Mouse (Mus musculus): ENCODE data around the gene Litaf. TPM values are rescaled to one million over a fixed set of nuclear protein-coding genes. Genes with fewer than 3 reads are reported as not detected.

Litaf gene
- total and polyA plus RNA-seq, 3 experiments = 25.7 to 50.1 TPM; not detected in 1

DNA sequence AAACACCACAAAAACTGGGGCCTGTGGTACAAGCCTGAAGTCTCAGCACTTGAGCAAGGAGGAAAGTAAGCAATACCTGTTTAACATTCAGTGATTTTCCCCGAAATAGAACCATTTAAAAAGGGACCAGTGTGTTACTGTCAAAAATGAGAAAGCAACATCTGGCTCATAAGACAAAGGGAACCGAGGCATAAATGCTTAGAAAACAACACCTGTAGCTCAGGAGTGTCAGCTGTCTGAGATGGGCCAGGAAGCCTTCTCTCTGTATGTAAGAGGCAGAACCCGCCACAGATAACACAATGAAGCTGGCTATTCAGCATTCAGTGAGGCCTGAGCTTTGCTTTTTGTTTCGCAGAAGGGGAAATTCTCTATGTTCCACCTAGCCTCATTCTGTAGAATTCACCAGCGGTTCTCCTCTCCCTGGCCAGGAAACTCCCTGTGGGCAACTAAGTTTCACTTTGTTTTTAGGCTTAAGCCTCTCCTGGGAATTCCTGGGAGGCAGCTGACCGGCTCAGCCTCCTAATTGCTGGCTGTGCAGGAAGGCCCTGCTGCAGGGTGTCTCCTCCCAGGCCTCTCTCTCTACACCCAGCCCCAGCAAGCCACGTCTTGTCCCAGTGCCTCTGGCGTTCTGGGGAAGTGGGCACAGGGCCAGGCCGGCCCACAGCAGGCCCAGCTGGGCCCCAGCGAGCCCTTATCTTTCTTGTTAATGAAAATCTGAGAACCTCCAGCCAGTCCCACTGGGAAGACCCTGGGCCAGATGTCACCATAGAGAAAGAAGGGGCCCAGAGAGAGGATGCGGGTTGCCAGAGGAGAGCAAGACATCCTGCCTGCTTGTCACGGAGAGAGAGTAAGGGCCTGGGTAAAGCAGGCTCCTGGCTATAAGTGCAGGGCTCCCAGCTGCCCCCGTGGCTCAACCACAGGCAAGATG lies 2.9 kb downstream of the Litaf start (continued):
- TF ChIP-seq HCFC1 (IDR thresholded peaks at IDR 0.05; ENCODE audit: low read depth, low read length) = no peak
- TF ChIP-seq KAT2A (conservative IDR thresholded peaks at IDR 0.05; ENCODE audit: low read depth, low read length) = no peak
- no peak for TF ChIP-seq JUND (IDR thresholded peaks at IDR 0.05; ENCODE audit: low read depth, low read length)
- TF ChIP-seq POLR2A (IDR thresholded peaks at IDR 0.05; ENCODE audit: control insufficient read depth in 1 of 2, insufficient read depth in 1 of 2, low read depth in 1 of 2, low read length in 2 of 2, poor library complexity in 1 of 2) = no peak

DNA sequence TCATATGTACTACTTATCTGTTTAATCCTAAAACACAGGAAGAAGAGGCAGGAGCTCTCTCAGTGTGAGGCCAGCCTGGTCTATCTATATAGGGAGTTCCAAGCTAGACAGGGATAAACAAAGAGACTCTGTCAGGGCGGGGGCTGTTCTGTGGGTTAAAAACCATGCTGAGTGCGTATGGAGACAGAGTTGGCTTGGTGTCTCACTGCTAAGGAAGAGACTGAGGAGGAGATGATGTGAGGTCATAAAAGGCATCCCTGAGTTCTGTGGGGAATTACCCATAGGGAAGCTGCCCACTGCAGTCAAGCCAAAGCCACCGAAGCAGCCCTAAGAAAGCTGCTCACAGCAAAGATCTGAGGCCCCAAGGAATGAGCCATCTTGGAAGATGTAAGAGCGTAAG lies 5.3 kb downstream of the Litaf start, which contains the start of gene Snn:
TSS of gene Snn (plus strand) at position 301 of the 400 bp plus-strand sequence.
- H3K27me3 ChIP-seq (ENCODE audit: control insufficient read depth in 1 of 2, insufficient read depth in 2 of 2, low read length in 2 of 2) = peaks cover 0 to 10% of the 10 kb centered on the region in 2 experiments; a peak in 1 of 4 replicates
- DNase-seq (ENCODE audit: low read depth, low spot score) = no peak
- H3K9ac ChIP-seq (ENCODE audit: control insufficient read depth, low read depth, low read length, poor library complexity, severe bottlenecking) = no peak within 1 kb of the TSS
- H3K79me2 ChIP-seq (ENCODE audit: control insufficient read depth, insufficient read depth, low read length, poor library complexity) = no peaks in the 10 kb centered on the region
- peaks cover 0 to 8% of the 10 kb centered on the region in 2 experiments; a peak in 3 of 4 replicates for H3K4me1 ChIP-seq (ENCODE audit: control insufficient read depth in 1 of 2, insufficient read depth in 2 of 2, low read length in 2 of 2)
- no peak within 1 kb of the TSS for H3K4me3 ChIP-seq (ENCODE audit: control insufficient read depth in 1 of 2, insufficient read depth in 1 of 2, low read depth in 2 of 2, low read length in 2 of 2)
- peaks cover 0 to 8% of the 10 kb centered on the region in 2 experiments; a peak in 1 of 4 replicates for H3K36me3 ChIP-seq (ENCODE audit: control insufficient read depth in 1 of 2, insufficient read depth in 2 of 2, low read length in 2 of 2)
- H3K27ac ChIP-seq (ENCODE audit: control insufficient read depth, low read depth, low read length) = no peak within 1 kb of the TSS
- no peak for TF ChIP-seq SIN3A (IDR thresholded peaks at IDR 0.05; ENCODE audit: low read length)
- no peak for TF ChIP-seq BHLHE40 (IDR thresholded peaks at IDR 0.05; ENCODE audit: borderline replicate concordance, low read depth, low read length)
- TF ChIP-seq CTCF (IDR thresholded peaks at IDR 0.05 in 2 of 3, conservative IDR thresholded peaks at IDR 0.05 in 1 of 3; ENCODE audit: control insufficient read depth in 1 of 3, insufficient read depth in 1 of 3, low read depth in 2 of 3, low read length in 3 of 3, poor library complexity in 1 of 3, severe bottlenecking in 1 of 3) = no peak
- no peaks in the 10 kb centered on the region for H3K9me3 ChIP-seq (replicated peaks; ENCODE audit: insufficient read depth, low read length)

DNA sequence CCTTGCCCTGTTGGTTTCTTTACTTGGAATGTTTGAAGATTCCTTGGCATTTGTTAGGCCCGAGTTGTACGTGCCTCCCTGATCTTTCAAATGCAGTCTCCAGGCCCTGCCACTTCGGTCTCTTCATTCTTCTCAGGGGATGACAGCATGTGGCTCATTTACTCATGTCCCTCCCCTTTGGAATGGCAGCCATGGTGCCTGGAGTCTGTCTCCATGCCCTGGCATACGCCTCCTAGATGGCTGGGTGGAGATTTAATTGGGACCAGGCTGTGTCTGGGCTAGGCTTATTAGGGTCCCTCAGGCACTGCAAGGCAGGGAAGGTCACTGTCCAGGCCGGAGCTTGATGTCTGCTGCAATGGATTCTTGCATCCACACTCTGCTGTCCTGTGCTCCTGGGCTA lies 10.0 kb downstream of the Litaf start:
- TF ChIP-seq GABPA (IDR thresholded peaks at IDR 0.05; ENCODE audit: low read depth, low read length) = no peak
- TF ChIP-seq SMC3 (IDR thresholded peaks at IDR 0.05; ENCODE audit: low read depth, low read length) = no peak
- no peak for TF ChIP-seq CTCF (IDR thresholded peaks at IDR 0.05 in 2 of 3, conservative IDR thresholded peaks at IDR 0.05 in 1 of 3; ENCODE audit: control insufficient read depth in 1 of 3, insufficient read depth in 1 of 3, low read depth in 2 of 3, low read length in 3 of 3, poor library complexity in 1 of 3, severe bottlenecking in 1 of 3)
- TF ChIP-seq ETS1 (IDR thresholded peaks at IDR 0.05; ENCODE audit: low read depth, low read length) = no peak
- no peak for TF ChIP-seq CHD1 (IDR thresholded peaks at IDR 0.05; ENCODE audit: low read depth, low read length)
- no peak for TF ChIP-seq E2F4 (IDR thresholded peaks at IDR 0.05; ENCODE audit: borderline replicate concordance, low read depth, low read length)
- TF ChIP-seq USF2 (IDR thresholded peaks at IDR 0.05; ENCODE audit: borderline replicate concordance in 1 of 2, insufficient read depth in 1 of 2, low read depth in 1 of 2, low read length in 2 of 2) = no peak
- TF ChIP-seq ZNF384 (IDR thresholded peaks at IDR 0.05; ENCODE audit: low read depth, low read length) = no peak
- no peak for TF ChIP-seq TAL1 (IDR thresholded peaks at IDR 0.05; ENCODE audit: low read length)
- no peak for TF ChIP-seq BHLHE40 (IDR thresholded peaks at IDR 0.05; ENCODE audit: borderline replicate concordance, low read depth, low read length)
- TF ChIP-seq TCF12 (IDR thresholded peaks at IDR 0.05; ENCODE audit: low read depth, low read length) = no peak
- no peak for TF ChIP-seq RCOR1 (IDR thresholded peaks at IDR 0.05; ENCODE audit: low read depth, low read length)
- no peak for TF ChIP-seq MAX (IDR thresholded peaks at IDR 0.05; ENCODE audit: low read length)
- no peak for TF ChIP-seq ZKSCAN1 (IDR thresholded peaks at IDR 0.05; ENCODE audit: low read depth, low read length)
- no peak for TF ChIP-seq ELF1 (IDR thresholded peaks at IDR 0.05; ENCODE audit: low read depth, low read length)
- TF ChIP-seq NELFE (IDR thresholded peaks at IDR 0.05; ENCODE audit: low read depth, low read length) = no peak
- Histone ChIP-seq H3K9ac (ENCODE audit: control insufficient read depth, low read depth, low read length, poor library complexity, severe bottlenecking) (no peak overlapping the region), H3K36me3 (ENCODE audit: control insufficient read depth in 1 of 2, insufficient read depth in 2 of 2, low read length in 2 of 2) (no peaks in the 10 kb centered on the region), H3K79me2 (ENCODE audit: control insufficient read depth, insufficient read depth, low read length, poor library complexity) (no peaks in the 10 kb centered on the region), H3K4me1 (ENCODE audit: control insufficient read depth in 1 of 2, insufficient read depth in 2 of 2, low read length in 2 of 2) (no peaks in the 10 kb centered on the region), H3K27me3 (ENCODE audit: control insufficient read depth in 1 of 2, insufficient read depth in 2 of 2, low read length in 2 of 2) (peaks cover 0 to 14% of the 10 kb centered on the region in 2 experiments; a peak in 3 of 4 replicates), H3K27ac (ENCODE audit: control insufficient read depth, low read depth, low read length) (no peak overlapping the region), H3K4me3 (ENCODE audit: control insufficient read depth in 1 of 2, insufficient read depth in 1 of 2, low read depth in 2 of 2, low read length in 2 of 2) (no peak overlapping the region), H3K9me3 (replicated peaks; ENCODE audit: insufficient read depth, low read length) (no peaks in the 10 kb centered on the region)
- DNase-seq (ENCODE audit: low read depth, low spot score) = no peak

Data from MEL (cell line).